Mouse (Mus musculus) stomach, postnatal 0 days (tissue): ENCODE measurements around the gene Rwdd2a.

Experiments used
- CTCF ChIP-seq: IDR thresholded peaks from 2 replicates; pipeline ENCODE4 v1.5.1; 2016; ENCODE audit warnings: antibody characterized with exemption, low read depth, mild to moderate bottlenecking, moderate library complexity
- EP300 ChIP-seq: optimal IDR thresholded peaks from 2 replicates; pipeline ENCODE3; 2016; ENCODE audit warnings: antibody characterized with exemption

GRCm38 (mm10) chr9:86573616-86574303 lies 2.0 kb downstream of the Rwdd2a start:
- no peak for TF ChIP-seq CTCF
- TF ChIP-seq EP300 = no peak
